Mouse (Mus musculus) liver, embryonic 14.5 days (tissue): ENCODE measurements around the gene S100z. TPM values are rescaled to one million over a fixed set of nuclear protein-coding genes. Genes with fewer than 3 reads are reported as not detected.

Experiments used
- ATAC-seq: fragments of 200-750 bp; cut with Nextera tagmentation; 2 replicates; pipeline ENCODE4 v1.8.0; 2017; ENCODE audit warnings: moderate number of reproducible peaks, mild to moderate bottlenecking, moderate library complexity; ENCODE audit not compliant: insufficient read depth
- DNase-seq, 3 experiments: peaks; one replicate each; pipeline ENCODE4 v3.0.0-alpha.2; 2012 to 2013; ENCODE audit warnings: low read depth in 3 of 3, low spot score in 3 of 3
- H3K27ac ChIP-seq: fragments of 300-500 bp; sonication (generic); 2 replicates; pipeline ENCODE4 v1.5.1; 2014; ENCODE audit warnings: moderate library complexity, mild to moderate bottlenecking, control low read depth, inconsistent platforms
- H3K27me3 ChIP-seq: fragments of 300-500 bp; sonication (generic); 2 replicates; pipeline ENCODE4 v1.6.1; 2014; ENCODE audit warnings: mild to moderate bottlenecking, low read length, moderate library complexity; ENCODE audit not compliant: control insufficient read depth, insufficient read depth
- H3K36me3 ChIP-seq: fragments of 300-500 bp; sonication (generic); replicated peaks from 2 replicates; pipeline ENCODE4 v1.6.1; 2014; ENCODE audit warnings: low read depth; ENCODE audit not compliant: control insufficient read depth, insufficient read depth
- H3K4me1 ChIP-seq, 2 experiments: fragments of 200-500 bp in 1 of 2; fragments of 300-500 bp in 1 of 2; sonication (generic) in 1 of 2; replicated peaks; 2 replicates each; pipeline ENCODE4 v1.6.1; 2012 to 2014; ENCODE audit warnings: antibody characterized with exemption in 1 of 2, inconsistent platforms in 1 of 2, low read length in 1 of 2; ENCODE audit not compliant: control insufficient read depth in 2 of 2, insufficient read depth in 2 of 2
- H3K4me2 ChIP-seq: fragments of 300-500 bp; sonication (generic); 2 replicates; pipeline ENCODE4 v1.6.1; 2014; ENCODE audit warnings: low read depth, mild to moderate bottlenecking, control low read depth, moderate library complexity
- H3K4me3 ChIP-seq, 2 experiments: fragments of 200-500 bp in 1 of 2; fragments of 300-500 bp in 1 of 2; sonication (generic) in 1 of 2; 2 replicates each; pipeline ENCODE4 v1.5.1; 2012 to 2014; ENCODE audit warnings: low read depth in 2 of 2, low read length in 2 of 2, mild to moderate bottlenecking in 2 of 2, control low read depth in 1 of 2, inconsistent platforms in 1 of 2, moderate library complexity in 1 of 2; ENCODE audit not compliant: insufficient read depth in 1 of 2
- H3K9ac ChIP-seq: fragments of 300-500 bp; sonication (generic); replicated peaks from 2 replicates; pipeline ENCODE4 v1.6.1; 2014; ENCODE audit warnings: mild to moderate bottlenecking, control low read depth, moderate library complexity
- H3K9me3 ChIP-seq: fragments of 300-500 bp; sonication (generic); 2 replicates; pipeline ENCODE4 v1.6.1; 2016; ENCODE audit warnings: low read length, mixed read lengths; ENCODE audit not compliant: control insufficient read depth
- CTCF ChIP-seq: IDR thresholded peaks from 2 replicates; pipeline ENCODE4 v1.5.1; 2016; ENCODE audit warnings: antibody characterized with exemption, low read depth, control low read depth
- EP300 ChIP-seq: IDR thresholded peaks from 2 replicates; pipeline ENCODE4 v1.6.1; 2016; ENCODE audit warnings: antibody characterized with exemption, low read depth
- WGBS: fragments of 180-500 bp; shearing (Covaris S2); extraction: QIAGEN DNeasy Blood & Tissue Kit; methylation state at CpG from one replicate; pipeline ENCODE4 v1.1.7; 2014; ENCODE audit not compliant: insufficient replicate concordance; 5-methylcytosine and 5-hydroxymethylcytosine counted together
- polyA plus RNA-seq, 2 experiments: library from polyadenylated mRNA; depleted of rRNA in 1 of 2; stranded (reverse) in 1 of 2; unstranded in 1 of 2; fragments of >200 nt; fragmentation: Nextera tagmentation in 1 of 2; extraction: Ambion mirVana in 1 of 2; gene quantifications; 2 replicates each; pipeline versions ENCODE4 v1.2.1 to v1.2.3; 2012 to 2014

Gene S100z
- polyA plus RNA-seq (2012; rRNA removed): not detected in 2 replicates
- not detected in 2 replicates for polyA plus RNA-seq (2014; fragmentation: Nextera tagmentation; extraction: Ambion mirVana)

DNA sequence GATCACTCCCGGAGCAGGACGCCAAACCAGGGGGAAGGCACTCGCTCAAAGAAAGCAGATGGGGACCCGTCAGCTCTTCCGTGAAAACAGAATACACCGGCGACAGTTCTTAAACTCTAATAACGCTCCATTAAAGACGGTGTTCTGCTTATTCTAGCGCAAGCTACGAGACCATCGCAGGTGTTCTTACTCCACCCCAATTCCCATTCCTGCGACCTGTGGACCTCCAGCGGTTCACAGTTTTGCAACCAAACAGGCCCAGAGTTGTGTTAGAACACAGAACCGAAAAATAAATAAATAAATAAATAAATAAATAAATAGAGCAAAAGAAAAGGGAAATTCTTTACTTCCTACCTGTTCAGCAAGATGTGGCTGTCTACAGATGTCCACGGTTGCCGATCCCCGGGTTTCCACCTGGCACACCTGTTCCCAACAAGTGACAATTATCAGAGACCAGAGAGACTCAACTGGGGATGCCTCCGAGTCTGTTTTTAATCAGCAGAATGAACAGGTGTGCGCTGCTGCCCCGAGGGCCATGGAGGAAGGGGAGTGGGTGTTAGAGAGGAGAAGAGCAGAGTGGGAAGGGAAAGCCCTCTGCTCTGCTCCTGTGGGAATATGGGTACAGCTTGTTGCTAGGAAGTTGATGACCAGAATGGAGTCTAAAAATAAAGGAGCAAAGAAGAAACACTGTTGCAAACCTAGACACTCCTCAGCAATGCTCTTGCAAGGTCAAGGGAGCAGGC lies at the start of gene S100z:
S100z (minus strand) TSS at position 51 of the 743 bp plus-strand sequence.
- H3K27me3 ChIP-seq: no peaks in the 10 kb centered on the region
- DNase-seq (no peak), ATAC-seq (no peak)
- H3K27ac ChIP-seq: no peak within 1 kb of the TSS
- no peaks in the 10 kb centered on the region for H3K36me3 ChIP-seq
- H3K4me1 ChIP-seq: peaks cover 4 to 22% of the 10 kb centered on the region in 2 experiments
- no peak within 1 kb of the TSS for H3K4me2 ChIP-seq
- TF ChIP-seq EP300 (no peak), CTCF (no peak)
- WGBS: 78% methylated on average over 21 of the region's 21 CpGs
- no peak within 1 kb of the TSS for H3K4me3 ChIP-seq
- no peak within 1 kb of the TSS for H3K9ac ChIP-seq
- H3K9me3 ChIP-seq: no peaks in the 10 kb centered on the region

DNA sequence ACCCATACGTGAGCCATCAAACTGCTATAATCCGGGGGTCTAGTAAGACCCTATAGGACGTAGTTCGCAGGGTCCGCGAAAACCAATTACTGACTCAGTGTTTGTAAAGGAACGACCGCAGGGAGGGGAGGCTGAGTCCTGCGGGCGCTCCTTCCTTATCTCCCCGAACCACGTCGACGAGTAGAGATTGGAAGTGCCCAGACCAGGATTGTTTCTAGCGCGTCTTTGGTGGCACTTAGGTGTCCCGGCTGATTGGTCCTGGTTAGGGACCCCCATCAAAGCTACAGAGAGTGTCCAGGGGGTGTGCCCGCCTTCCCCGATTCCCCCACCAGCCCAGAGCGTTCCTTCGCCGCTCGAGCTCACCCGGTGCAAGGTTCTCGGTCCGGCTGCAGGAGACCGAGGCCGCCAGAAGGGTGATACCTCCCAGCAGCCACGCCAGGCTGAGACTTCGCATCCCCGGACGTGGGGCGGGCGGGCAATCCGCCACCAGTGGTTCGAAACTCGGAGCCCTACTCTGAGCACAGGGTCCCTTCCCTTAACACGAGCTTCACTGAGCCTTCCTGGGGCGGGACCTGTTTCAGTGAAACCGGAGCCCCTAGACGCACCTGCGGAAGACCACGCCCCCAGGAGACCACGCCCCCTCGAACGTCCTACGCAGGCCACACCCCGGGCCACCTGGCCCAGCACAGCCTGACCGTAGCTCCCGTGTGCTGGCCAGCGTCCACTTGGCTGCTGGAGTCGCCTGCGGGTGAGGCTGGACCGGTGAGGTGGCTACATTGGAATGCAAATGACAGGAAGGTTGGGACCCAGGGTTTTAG lies 46.4 kb upstream of the S100z start, which contains the start of gene F2rl1:
F2rl1 (minus strand) TSS at position 554 of the 818 bp plus-strand sequence.
- ATAC-seq (peak; percentile 59), DNase-seq (no peak)
- Histone ChIP-seq H3K27ac (no peak within 1 kb of the TSS), H3K4me3 (peak within 1 kb of the TSS; percentile 12 to 46), H3K27me3 (peaks cover 58% of the 10 kb centered on the region), H3K4me1 (no peaks in the 10 kb centered on the region), H3K9me3 (no peaks in the 10 kb centered on the region), H3K36me3 (no peaks in the 10 kb centered on the region), H3K4me2 (peak within 1 kb of the TSS; percentile 65), H3K9ac (no peak within 1 kb of the TSS)
- under 1% methylated on average over 54 of the region's 54 CpGs for WGBS
- TF ChIP-seq CTCF (no peak), EP300 (no peak)

DNA sequence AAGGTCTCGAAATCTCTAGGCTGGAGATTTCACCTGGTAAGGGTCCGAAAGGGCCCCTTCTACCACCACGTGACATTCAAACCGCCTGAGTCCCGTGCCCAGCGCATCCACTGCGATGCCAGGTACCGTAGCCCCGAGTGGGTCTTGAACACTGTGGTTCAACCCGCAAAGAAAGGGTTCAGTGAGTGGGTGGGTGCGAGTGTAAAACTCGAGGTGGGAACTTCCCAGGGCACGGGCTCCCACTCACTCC lies 45.8 kb upstream of the S100z start:
- no peak overlapping the region for H3K27ac ChIP-seq
- H3K27me3 ChIP-seq: peaks cover 58% of the 10 kb centered on the region
- H3K4me2 ChIP-seq: peak overlapping the region; percentile 65
- DNase-seq (no peak), ATAC-seq (no peak)
- peak overlapping the region; percentile 12 to 46 for H3K4me3 ChIP-seq
- TF ChIP-seq EP300 (no peak), CTCF (no peak)
- 2% methylated on average over 13 of the region's 13 CpGs for whole genome bisulfite sequencing
- H3K36me3 ChIP-seq: no peaks in the 10 kb centered on the region
- H3K4me1 ChIP-seq: no peaks in the 10 kb centered on the region
- H3K9me3 ChIP-seq: no peaks in the 10 kb centered on the region
- no peak overlapping the region for H3K9ac ChIP-seq

DNA sequence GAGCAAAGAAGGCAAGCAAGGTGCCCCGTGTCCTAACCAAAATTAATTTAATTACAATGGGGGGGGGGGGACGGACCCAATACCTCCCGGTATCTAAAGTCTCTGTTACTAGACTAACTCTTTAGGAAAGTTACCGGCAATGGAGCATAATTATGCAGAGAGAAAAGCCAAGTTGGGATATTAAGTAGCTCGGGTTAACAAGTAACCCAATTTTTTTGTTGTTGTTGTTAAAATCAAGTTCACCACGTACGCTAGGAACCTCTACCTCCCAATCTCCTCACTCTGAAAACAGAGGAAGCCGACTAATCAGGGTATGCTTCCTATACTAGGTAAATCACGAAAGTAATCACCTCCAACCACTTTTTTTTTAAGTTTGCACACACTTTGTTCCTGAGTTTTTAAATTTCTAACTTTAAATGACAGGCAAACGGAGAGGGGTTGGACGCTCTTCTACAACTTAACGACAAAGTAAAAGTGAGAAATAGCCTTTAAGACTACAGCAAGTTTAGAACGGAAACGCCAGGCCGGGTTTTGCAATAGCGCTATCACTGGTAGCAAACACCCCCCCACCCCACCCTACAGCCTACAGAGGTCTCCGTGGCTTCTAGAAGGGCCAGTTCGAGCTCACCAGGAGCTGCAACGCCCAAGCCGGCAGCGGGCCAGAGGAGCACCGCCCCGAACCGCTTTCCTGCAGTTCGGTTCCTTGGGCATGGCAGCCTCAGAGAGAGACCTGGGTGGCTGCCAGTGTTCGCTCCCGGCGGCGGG lies 45.3 kb upstream of the S100z start:
- Histone ChIP-seq H3K27ac (no peak overlapping the region), H3K27me3 (peaks cover 58% of the 10 kb centered on the region), H3K4me1 (no peaks in the 10 kb centered on the region), H3K36me3 (no peaks in the 10 kb centered on the region), H3K9me3 (no peaks in the 10 kb centered on the region), H3K4me2 (peak overlapping the region; percentile 65), H3K4me3 (peak overlapping the region; percentile 12 to 46), H3K9ac (no peak overlapping the region)
- TF ChIP-seq CTCF (no peak), EP300 (no peak)
- DNase-seq: no peak
- ATAC-seq: no peak
- 3% methylated on average over 29 of the region's 29 CpGs for WGBS
